Mouse (Mus musculus) embryonic facial prominence, embryonic 13.5 days (tissue): ENCODE results near the gene Tjp3. TPM values are rescaled to one million over a fixed set of nuclear protein-coding genes. Genes with fewer than 3 reads are reported as not detected.
A peak's percentile ranks its signal among the peaks of the same experiment; 100 is the strongest.

Experiments
- ATAC-seq: fragments of 200-750 bp; cut with Nextera tagmentation; 2 replicates; pipeline ENCODE4 v1.8.0; 2017; ENCODE audit warnings: low read depth; ENCODE audit not compliant: insufficient number of reproducible peaks, insufficient read depth, low FRiP score, low TSS enrichment
- H3K27ac ChIP-seq: fragments of 300-500 bp; sonication (generic); 2 replicates; pipeline ENCODE4 v1.5.1; 2015; ENCODE audit warnings: moderate library complexity, mild to moderate bottlenecking, inconsistent platforms
- H3K27me3 ChIP-seq: fragments of 300-500 bp; sonication (generic); 2 replicates; pipeline ENCODE4 v1.6.1; 2015; ENCODE audit warnings: mild to moderate bottlenecking, inconsistent platforms
- H3K36me3 ChIP-seq: fragments of 300-500 bp; sonication (generic); 2 replicates; pipeline ENCODE4 v1.6.1; 2015; ENCODE audit warnings: mild to moderate bottlenecking, inconsistent platforms
- H3K4me1 ChIP-seq: fragments of 300-500 bp; sonication (generic); 2 replicates; pipeline ENCODE4 v1.6.1; 2015; ENCODE audit warnings: inconsistent platforms
- H3K4me2 ChIP-seq: fragments of 300-500 bp; sonication (generic); 2 replicates; pipeline ENCODE4 v1.6.1; 2015; ENCODE audit warnings: moderate library complexity, mild to moderate bottlenecking, inconsistent platforms
- H3K4me3 ChIP-seq: fragments of 300-500 bp; sonication (generic); 2 replicates; pipeline ENCODE4 v1.5.1; 2015; ENCODE audit warnings: mild to moderate bottlenecking, inconsistent platforms
- H3K9ac ChIP-seq: fragments of 300-500 bp; sonication (generic); 2 replicates; pipeline ENCODE4 v1.6.1; 2015; ENCODE audit warnings: mild to moderate bottlenecking, inconsistent platforms
- H3K9me3 ChIP-seq: fragments of 300-500 bp; sonication (generic); 2 replicates; pipeline ENCODE4 v1.6.1; 2016; ENCODE audit warnings: inconsistent platforms
- WGBS: fragments of 180-500 bp; shearing (Covaris S2); methylation state at CpG from one replicate; pipeline ENCODE4 v1.1.7; 2015; ENCODE audit warnings: mixed read lengths; 5-methylcytosine and 5-hydroxymethylcytosine counted together
- polyA plus RNA-seq: library from polyadenylated mRNA; unstranded; fragments of >200 nt; fragmentation: Nextera tagmentation; extraction: Ambion mirVana; gene quantifications from 2 replicates; pipeline ENCODE4 v1.2.1, GENCODE M21; 2015

Gene Tjp3
- polyA plus RNA-seq: 5.0 and 7.2 TPM in 2 replicates

GRCm38 (mm10) chr10:81291511-81292104 lies at the start of gene Tjp3:
Gene Tjp3 (minus strand): TSS chr10:81291581.
- H3K4me3 ChIP-seq: peak within 1 kb of the TSS; percentile 91
- 71% methylated on average over 9 of the region's 9 CpGs for WGBS
- no peak for ATAC-seq
- no peaks in the 10 kb centered on the region for H3K9me3 ChIP-seq
- peaks cover 35% of the 10 kb centered on the region for H3K4me1 ChIP-seq
- H3K4me2 ChIP-seq: peak within 1 kb of the TSS; percentile 95
- 0 out of 2 replicates have a peak, but pooled peaks cover 7% of the 10 kb centered on the region for H3K36me3 ChIP-seq
- peaks cover 41% of the 10 kb centered on the region for H3K27me3 ChIP-seq
- H3K27ac ChIP-seq: peak within 1 kb of the TSS; percentile 24; the same call in 1 of the 2 replicates
- peak within 1 kb of the TSS; percentile 51 for H3K9ac ChIP-seq

- 37% methylated on average over 17 of the region's 17 CpGs for WGBS
- no peak overlapping the region for H3K4me2 ChIP-seq
- H3K36me3 ChIP-seq: peaks cover 7% of the 10 kb centered on the region
- no peak overlapping the region for H3K9ac ChIP-seq
- no peak for ATAC-seq
- H3K4me3 ChIP-seq: no peak overlapping the region
- H3K4me1 ChIP-seq: peaks cover 20% of the 10 kb centered on the region
- peaks cover 70% of the 10 kb centered on the region for H3K27me3 ChIP-seq
- no peaks in the 10 kb centered on the region for H3K9me3 ChIP-seq
- H3K27ac ChIP-seq: no peak overlapping the region
These were observed 49.4 kb upstream of the Tjp3 start for GRCm38 (mm10) chr10:81340551-81341332.

GRCm38 (mm10) chr10:81336558-81336957 lies 45.2 kb upstream of the Tjp3 start:
- H3K4me3 ChIP-seq: no peak overlapping the region
- ATAC-seq: no peak
- no peaks in the 10 kb centered on the region for H3K9me3 ChIP-seq
- H3K9ac ChIP-seq: no peak overlapping the region
- 96% methylated on average over 4 of the region's 4 CpGs for WGBS
- H3K27me3 ChIP-seq: peaks cover 67% of the 10 kb centered on the region
- H3K36me3 ChIP-seq: no peaks in the 10 kb centered on the region
- peaks cover 34% of the 10 kb centered on the region for H3K4me1 ChIP-seq
- H3K27ac ChIP-seq: peak overlapping the region; percentile 88; the same call in 1 of the 2 replicates
- H3K4me2 ChIP-seq: no peak overlapping the region

DNA sequence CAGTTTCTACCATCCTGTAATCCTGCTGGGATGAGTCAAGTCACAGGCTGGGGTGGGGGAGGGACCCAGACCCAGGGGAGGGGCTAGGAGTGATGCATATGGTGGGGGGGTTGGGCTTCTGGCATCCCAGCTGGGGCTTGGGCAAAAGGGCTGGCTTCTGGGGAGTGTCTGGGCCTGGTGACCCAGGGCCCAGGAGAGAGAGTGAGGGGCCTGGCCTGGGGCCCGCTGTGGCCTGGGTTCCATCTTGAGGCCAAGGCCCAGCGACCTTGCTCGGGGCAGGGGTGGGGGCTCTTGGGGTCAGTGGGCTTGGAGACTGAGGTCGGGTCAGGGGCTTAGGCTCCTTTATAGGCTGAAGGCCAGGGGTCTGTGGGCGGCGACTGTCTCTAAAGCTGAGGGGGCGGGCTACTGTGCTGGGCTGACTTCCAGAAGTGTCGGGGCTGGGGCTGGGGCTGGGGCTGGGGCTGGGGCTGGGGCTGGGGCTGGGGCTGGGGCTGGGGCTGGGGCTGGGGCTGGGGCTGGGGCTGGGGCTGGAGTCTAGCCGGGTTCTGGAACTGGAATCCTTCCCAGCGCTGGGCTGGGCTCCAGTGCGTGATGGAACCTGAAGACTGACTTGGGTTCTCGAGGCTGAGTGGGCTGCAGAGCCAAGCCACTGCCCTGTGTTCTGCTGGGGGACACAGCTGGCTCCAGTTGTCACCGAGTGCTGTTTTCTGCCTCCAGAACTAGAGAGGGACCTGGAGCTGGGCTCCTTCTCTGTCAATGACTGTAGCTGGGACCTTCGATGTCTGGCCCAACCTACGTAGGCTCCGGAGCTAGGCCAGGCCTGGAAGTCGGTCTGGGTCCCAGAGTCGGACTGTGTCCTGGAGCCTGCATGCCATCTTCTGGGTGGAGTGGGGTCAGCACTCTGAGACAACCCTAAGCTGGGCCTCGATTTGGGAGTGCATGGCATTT lies 44.3 kb upstream of the Tjp3 start:
- H3K27me3 ChIP-seq: peaks cover 59% of the 10 kb centered on the region
- peak overlapping the region; percentile 54; the same call in 1 of the 2 replicates for H3K9ac ChIP-seq
- 40% methylated on average over 18 of the region's 19 CpGs for WGBS
- ATAC-seq: peak; percentile 15; the same call in 1 of the 2 replicates
- no peaks in the 10 kb centered on the region for H3K36me3 ChIP-seq
- peak overlapping the region; percentile 88 for H3K27ac ChIP-seq
- peaks cover 32% of the 10 kb centered on the region for H3K4me1 ChIP-seq
- no peak overlapping the region for H3K4me3 ChIP-seq
- no peaks in the 10 kb centered on the region for H3K9me3 ChIP-seq
- H3K4me2 ChIP-seq: peak overlapping the region; percentile 28

DNA sequence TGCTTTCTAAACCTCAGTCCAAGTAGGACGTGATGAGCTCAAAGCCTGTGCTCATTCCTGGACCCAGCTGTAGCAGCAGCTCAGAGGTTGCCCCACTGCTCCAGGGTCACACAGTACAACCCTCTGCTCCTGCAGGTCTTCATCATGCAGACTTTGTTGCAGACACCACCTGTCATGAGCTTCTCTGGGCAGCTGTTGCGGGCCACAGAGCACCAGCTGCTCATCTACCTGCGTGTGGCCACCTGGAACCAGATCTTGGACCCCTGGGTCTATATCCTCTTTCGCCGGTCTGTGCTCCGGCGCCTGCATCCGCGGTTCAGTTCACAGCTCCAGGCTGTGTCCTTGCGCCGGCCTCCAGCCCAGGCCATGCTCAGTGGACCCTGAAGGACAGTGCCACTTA lies 42.9 kb upstream of the Tjp3 start:
- no peak overlapping the region for H3K4me3 ChIP-seq
- WGBS: 63% methylated on average over 11 of the region's 11 CpGs
- no peak overlapping the region for H3K9ac ChIP-seq
- H3K36me3 ChIP-seq: no peaks in the 10 kb centered on the region
- H3K9me3 ChIP-seq: no peaks in the 10 kb centered on the region
- 0 out of 2 replicates have a peak overlapping the region, but pooled peaks have one; percentile 88 for H3K27ac ChIP-seq
- peaks cover 45% of the 10 kb centered on the region for H3K4me1 ChIP-seq
- H3K27me3 ChIP-seq: peaks cover 56% of the 10 kb centered on the region
- no peak for ATAC-seq
- no peak overlapping the region for H3K4me2 ChIP-seq

- Histone ChIP-seq H3K9me3 (no peaks in the 10 kb centered on the region), H3K27me3 (peaks cover 40% of the 10 kb centered on the region), H3K4me1 (peaks cover 58% of the 10 kb centered on the region), H3K4me2 (peak overlapping the region; percentile 31), H3K9ac (peak overlapping the region; percentile 52; the same call in 1 of the 2 replicates), H3K36me3 (peaks cover under 1% of the 10 kb centered on the region), H3K27ac (no peak overlapping the region), H3K4me3 (peak overlapping the region; percentile 20; the same call in 1 of the 2 replicates)
- 19% methylated on average over 29 of the region's 29 CpGs for WGBS
- ATAC-seq: no peak
These were observed 40.9 kb upstream of the Tjp3 start for GRCm38 (mm10) chr10:81332277-81332676.

GRCm38 (mm10) chr10:81330007-81330406 lies 38.6 kb upstream of the Tjp3 start:
- H3K36me3 ChIP-seq: peaks cover 24% of the 10 kb centered on the region
- 53% methylated on average over 4 of the region's 4 CpGs for WGBS
- H3K9ac ChIP-seq: peak overlapping the region; percentile 57
- peak overlapping the region; percentile 35 for H3K4me2 ChIP-seq
- H3K27me3 ChIP-seq: peaks cover 33% of the 10 kb centered on the region
- peak overlapping the region; percentile 91 for H3K27ac ChIP-seq
- H3K4me1 ChIP-seq: peaks cover 44% of the 10 kb centered on the region
- ATAC-seq: no peak
- H3K9me3 ChIP-seq: no peaks in the 10 kb centered on the region
- peak overlapping the region; percentile 12; the same call in 1 of the 2 replicates for H3K4me3 ChIP-seq

DNA sequence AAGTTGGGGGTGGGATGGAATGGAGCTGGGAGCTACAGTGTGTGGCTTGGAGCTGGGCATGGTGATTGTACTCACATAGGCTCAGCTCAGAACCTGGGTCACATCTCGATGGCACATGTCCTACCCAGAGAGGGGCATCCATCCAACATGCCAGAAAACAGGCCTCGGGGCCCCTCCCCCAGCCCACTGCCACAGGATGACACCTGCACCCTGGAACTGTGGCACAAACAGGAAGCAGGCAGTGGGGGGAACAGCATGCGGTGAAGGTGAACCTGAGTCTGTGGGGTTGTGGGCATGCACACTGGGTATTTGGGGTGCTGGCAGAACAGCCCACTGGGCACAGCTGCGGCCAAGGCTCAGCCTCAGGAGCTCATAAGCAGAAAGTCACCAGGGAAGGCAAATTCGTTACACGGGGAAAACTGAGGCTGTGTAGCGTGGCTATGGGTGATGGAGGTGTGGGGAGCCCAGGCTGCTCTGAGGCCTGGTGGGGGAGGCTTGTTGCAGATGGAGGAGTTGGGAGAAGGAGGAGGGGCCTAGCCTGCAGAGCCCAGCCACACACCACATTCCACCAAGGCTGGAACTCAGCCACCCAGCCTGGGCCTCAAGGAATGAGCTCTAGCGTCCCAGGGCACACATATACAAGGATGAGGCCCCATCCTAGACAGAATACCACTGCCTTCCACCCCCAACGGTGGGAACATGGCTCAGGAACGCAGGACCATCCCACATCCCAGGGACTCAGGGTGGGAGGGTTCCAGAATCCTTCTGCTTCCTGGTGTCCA lies 38.0 kb upstream of the Tjp3 start:
- peaks cover 30% of the 10 kb centered on the region for H3K36me3 ChIP-seq
- H3K27ac ChIP-seq: peak overlapping the region; percentile 91
- H3K9ac ChIP-seq: peak overlapping the region; percentile 57
- WGBS: 58% methylated on average over 10 of the region's 10 CpGs
- peaks cover 37% of the 10 kb centered on the region for H3K4me1 ChIP-seq
- peaks cover 27% of the 10 kb centered on the region for H3K27me3 ChIP-seq
- H3K9me3 ChIP-seq: no peaks in the 10 kb centered on the region
- peak; percentile 59 for ATAC-seq
- H3K4me3 ChIP-seq: peak overlapping the region; percentile 12; the same call in 1 of the 2 replicates
- H3K4me2 ChIP-seq: peak overlapping the region; percentile 35

DNA sequence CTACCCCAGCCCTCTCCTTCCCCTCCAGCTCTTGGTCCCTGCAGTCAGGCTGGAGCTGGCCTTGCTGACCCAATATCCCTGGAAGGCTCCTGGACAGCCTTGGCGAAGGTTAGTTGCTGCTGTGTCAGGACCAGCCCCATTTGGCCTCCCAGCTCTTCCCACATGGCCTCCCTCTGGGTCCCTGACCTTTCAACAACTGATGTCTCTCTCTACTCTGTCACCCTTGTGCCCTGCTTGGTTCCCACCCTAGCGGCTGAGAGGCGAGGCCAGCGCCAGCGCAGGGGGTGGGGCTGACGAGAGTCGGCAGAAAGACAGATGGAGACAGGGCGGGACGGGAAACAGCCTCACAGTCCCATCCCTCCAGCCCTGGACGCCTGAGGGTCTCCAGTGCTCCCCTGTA lies 37.0 kb upstream of the Tjp3 start, which contains the start of gene Tbxa2r:
Tbxa2r (plus strand) TSS at position 346 of the 400 bp plus-strand sequence.
- Histone ChIP-seq H3K27ac (peak within 1 kb of the TSS; percentile 91), H3K4me1 (peaks cover 35% of the 10 kb centered on the region), H3K4me2 (peak within 1 kb of the TSS; percentile 35), H3K4me3 (peak within 1 kb of the TSS; percentile 12; the same call in 1 of the 2 replicates), H3K9ac (peak within 1 kb of the TSS; percentile 58), H3K27me3 (peaks cover 19% of the 10 kb centered on the region), H3K36me3 (peaks cover 40% of the 10 kb centered on the region), H3K9me3 (no peaks in the 10 kb centered on the region)
- 15% methylated on average over 10 of the region's 10 CpGs for WGBS
- no peak for ATAC-seq

DNA sequence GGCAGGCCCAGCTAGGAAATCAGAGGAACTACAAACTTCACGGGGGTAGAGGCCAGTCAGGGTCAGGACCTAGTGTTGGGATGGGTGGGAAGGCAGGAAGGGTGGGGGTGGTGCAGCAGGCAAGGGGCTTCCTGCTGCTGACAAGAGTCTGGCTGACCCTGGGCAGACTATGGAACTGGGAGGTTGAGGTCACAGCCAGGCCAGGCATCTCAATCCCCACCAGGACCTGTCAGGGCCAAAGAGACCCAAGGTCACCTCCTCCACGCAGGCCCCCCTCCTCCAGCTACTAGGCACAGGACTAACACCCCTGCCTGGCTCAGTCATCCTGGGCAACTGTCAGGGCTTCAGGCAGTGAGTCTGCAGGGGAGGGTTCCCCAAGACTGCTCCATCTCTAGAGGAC lies 36.6 kb upstream of the Tjp3 start:
- Histone ChIP-seq H3K9me3 (no peaks in the 10 kb centered on the region), H3K27ac (peak overlapping the region; percentile 91; the same call in 1 of the 2 replicates), H3K4me3 (no peak overlapping the region), H3K4me1 (peaks cover 35% of the 10 kb centered on the region), H3K27me3 (peaks cover 15% of the 10 kb centered on the region), H3K36me3 (peaks cover 44% of the 10 kb centered on the region), H3K9ac (peak overlapping the region; percentile 58; the same call in 1 of the 2 replicates), H3K4me2 (no peak overlapping the region)
- ATAC-seq: no peak
- WGBS: 25% methylated on average over 2 of the region's 2 CpGs
